Mouse (Mus musculus) cerebellum, postnatal 36 days (tissue): ENCODE measurements at regions not wholly inside any gene's neighbourhood (a gene's known extent, or its start where the extent isn't known, plus 50 kb on each side); places are given as distances from the start of the nearest gene placed in this dataset.

Experiments
- DNase-seq, 2 experiments: peaks; one replicate each; pipeline ENCODE4 v3.0.0; 2021 to 2022; ENCODE audit warnings: mixed read lengths in 2 of 2

- peak in 1 of 2 experiments; percentile 23 for DNase-seq
Observed at GRCm38 (mm10) chr6:19214700-19215099, 348.6 kb downstream of the Ankrd7 start.

- peak; percentile 49 to 58 for DNase-seq
Observed at GRCm38 (mm10) chr6:19215124-19215523, 349.0 kb downstream of the Ankrd7 start.

- DNase-seq: no peak
Observed at GRCm38 (mm10) chr6:19264075-19264819, 398.1 kb downstream of the Ankrd7 start.

- no peak for DNase-seq
Observed at GRCm38 (mm10) chr6:19273207-19273606, 407.1 kb downstream of the Ankrd7 start.

- peak; percentile 82 to 85 for DNase-seq
Observed at GRCm38 (mm10) chr6:19282682-19283333, 416.7 kb downstream of the Ankrd7 start.

GRCm38 (mm10) chr6:19332659-19333058 lies 466.5 kb downstream of the Ankrd7 start:
- no peak for DNase-seq

GRCm38 (mm10) chr6:19335653-19336052 lies 469.5 kb downstream of the Ankrd7 start:
- DNase-seq: no peak

GRCm38 (mm10) chr6:19338470-19338869 lies 472.4 kb downstream of the Ankrd7 start:
- DNase-seq: no peak
